Mouse (Mus musculus): Measurements from ENCODE around the gene Spef1. TPM values are rescaled to one million over a fixed set of nuclear protein-coding genes. Genes with fewer than 3 reads are reported as not detected.

Gene Spef1
- polyA plus RNA-seq, 1 experiment = 8.2 TPM

DNA sequence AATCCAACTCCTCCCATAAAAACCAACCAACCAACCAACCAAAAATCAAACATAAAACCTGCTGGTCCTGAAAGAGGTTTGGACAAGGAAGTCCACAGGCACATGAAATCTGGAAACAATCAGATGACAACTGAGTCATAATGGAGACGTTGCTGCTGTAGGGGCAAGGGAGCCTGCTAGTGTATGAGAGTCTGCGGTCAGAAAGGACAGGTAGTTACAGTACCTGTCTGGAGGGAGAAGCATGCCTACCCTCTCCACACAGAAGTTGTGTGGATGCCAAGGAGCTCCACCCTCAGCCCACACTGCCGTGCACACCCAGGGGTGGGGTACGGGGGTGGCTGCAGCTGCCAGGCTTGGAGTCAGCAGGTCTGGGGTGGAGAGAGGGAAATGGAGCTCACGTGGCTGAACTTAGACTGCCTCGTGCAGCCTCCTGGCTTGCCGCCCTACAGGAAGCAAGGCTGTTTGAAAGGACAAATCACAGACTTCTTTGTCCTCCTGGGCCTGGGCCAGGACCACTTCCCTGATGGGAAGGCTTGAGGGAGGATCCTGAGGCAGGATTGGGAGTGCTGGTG lies 17.4 kb upstream of the Spef1 start:
- Histone ChIP-seq H3K4me1 (ENCODE audit: control insufficient read depth, insufficient read depth, insufficient read length, low read length) (peaks cover 28% of the 10 kb centered on the region), H3K27me3 (ENCODE audit: control insufficient read depth, insufficient read depth, low read length) (no peaks in the 10 kb centered on the region), H3K36me3 (ENCODE audit: control insufficient read depth, insufficient read depth, low read length) (no peaks in the 10 kb centered on the region; the same call in 1 of the 2 replicates), H3K4me3 (ENCODE audit: low read depth, low read length) (peak overlapping the region; percentile 11; the same call in 1 of the 2 replicates), H3K27ac (ENCODE audit: insufficient read depth, low read depth, low read length) (peak overlapping the region; percentile 86)
- TF ChIP-seq POLR2A (IDR thresholded peaks at IDR 0.05; ENCODE audit: low read depth, low read length) = peak; percentile 29; the same call in 1 of the 2 replicates
- no peak for TF ChIP-seq CTCF (IDR thresholded peaks at IDR 0.05; ENCODE audit: extremely low read depth, insufficient read length, insufficient replicate concordance, low read depth, low read length)
- 2% methylated on average over 7 of the region's 7 CpGs for WGBS

DNA sequence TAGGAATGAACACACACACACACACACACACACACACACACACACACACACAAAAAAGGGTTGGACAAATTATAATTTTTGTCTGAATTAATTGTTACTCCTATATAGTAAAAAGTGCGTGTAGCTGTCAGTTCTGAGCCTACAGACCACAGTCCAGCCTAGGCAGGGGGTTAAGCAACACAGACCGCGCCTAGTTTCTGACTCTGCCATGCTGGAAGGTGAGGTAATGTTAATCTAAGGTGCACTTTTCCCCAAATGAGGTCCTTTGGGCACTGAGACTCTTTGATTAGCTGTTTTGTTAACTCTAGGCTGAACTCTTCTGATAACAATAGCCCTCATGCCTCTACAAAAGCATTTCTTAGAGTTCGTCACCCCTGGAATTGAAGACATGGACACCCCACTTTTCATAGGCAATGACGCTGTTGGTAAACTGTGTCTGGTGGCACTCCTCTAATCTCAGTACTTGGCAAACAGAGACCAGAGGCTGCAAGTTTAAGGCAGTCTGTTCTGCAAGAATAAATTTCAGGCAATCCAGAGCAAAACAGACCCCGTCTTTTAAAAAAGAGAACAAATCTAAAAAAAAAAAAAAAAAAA lies 16.8 kb upstream of the Spef1 start:
- peak overlapping the region; percentile 86 for H3K27ac ChIP-seq (ENCODE audit: insufficient read depth, low read depth, low read length)

DNA sequence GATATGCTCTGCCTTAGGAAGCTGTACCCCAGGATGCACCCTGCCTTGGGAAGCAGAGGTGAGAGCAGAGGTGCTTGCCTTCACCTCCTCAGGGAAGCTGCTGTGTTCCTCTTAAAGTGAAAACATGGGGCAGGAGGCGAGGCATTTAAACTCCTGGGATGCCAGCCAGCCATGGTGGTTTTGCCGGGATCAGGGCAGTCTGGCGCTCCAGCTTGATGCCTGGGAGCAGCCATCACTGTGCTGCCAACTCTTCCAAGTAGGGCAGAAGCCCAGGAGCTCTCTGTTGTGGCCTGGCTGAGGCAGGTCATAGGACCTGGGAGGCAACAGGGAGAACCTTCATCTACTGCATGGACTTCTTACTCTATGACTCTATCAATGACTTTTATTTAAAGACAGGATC lies 14.2 kb upstream of the Spef1 start:
- H3K36me3 ChIP-seq (ENCODE audit: control insufficient read depth, insufficient read depth, low read length) = peaks cover 3% of the 10 kb centered on the region
- no peaks in the 10 kb centered on the region for H3K27me3 ChIP-seq (ENCODE audit: control insufficient read depth, insufficient read depth, low read length)
- TF ChIP-seq POLR2A (IDR thresholded peaks at IDR 0.05; ENCODE audit: low read depth, low read length) (no peak), CTCF (IDR thresholded peaks at IDR 0.05; ENCODE audit: extremely low read depth, insufficient read length, insufficient replicate concordance, low read depth, low read length) (no peak)
- 70% methylated on average over 3 of the region's 3 CpGs for WGBS
- peaks cover 17% of the 10 kb centered on the region; the same call in 1 of the 2 replicates for H3K4me1 ChIP-seq (ENCODE audit: control insufficient read depth, insufficient read depth, insufficient read length, low read length)
- H3K4me3 ChIP-seq (ENCODE audit: low read depth, low read length) = no peak overlapping the region
- H3K27ac ChIP-seq (ENCODE audit: insufficient read depth, low read depth, low read length) = no peak overlapping the region

More for the DNA sequence above, 16.8 kb upstream of the Spef1 start:
- 40% methylated on average over 6 of the region's 6 CpGs for WGBS
- Histone ChIP-seq H3K4me1 (ENCODE audit: control insufficient read depth, insufficient read depth, insufficient read length, low read length) (peaks cover 23% of the 10 kb centered on the region), H3K27me3 (ENCODE audit: control insufficient read depth, insufficient read depth, low read length) (no peaks in the 10 kb centered on the region), H3K4me3 (ENCODE audit: low read depth, low read length) (no peak overlapping the region), H3K36me3 (ENCODE audit: control insufficient read depth, insufficient read depth, low read length) (no peaks in the 10 kb centered on the region; the same call in 1 of the 2 replicates)
- TF ChIP-seq POLR2A (IDR thresholded peaks at IDR 0.05; ENCODE audit: low read depth, low read length) (no peak), CTCF (IDR thresholded peaks at IDR 0.05; ENCODE audit: extremely low read depth, insufficient read length, insufficient replicate concordance, low read depth, low read length) (no peak)

DNA sequence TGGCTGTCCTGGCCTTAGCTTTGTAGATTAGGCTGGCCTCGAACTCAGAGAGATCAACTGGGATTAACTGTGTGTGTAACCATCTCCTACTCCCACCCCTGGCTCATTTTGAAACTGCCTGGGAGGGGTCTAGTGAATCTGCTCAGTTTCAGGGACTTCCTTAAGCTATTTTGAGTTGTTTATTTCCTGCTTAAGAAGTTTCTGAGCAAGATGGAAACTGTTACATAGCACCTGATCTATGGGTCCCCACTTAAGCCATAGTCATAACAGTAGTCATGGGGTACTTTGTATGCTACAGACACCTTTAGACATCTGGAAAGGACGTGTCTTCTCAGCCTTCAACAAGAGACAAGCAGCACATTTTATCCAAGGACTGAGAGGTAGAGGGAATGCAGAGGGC lies 13.6 kb upstream of the Spef1 start:
- Histone ChIP-seq H3K4me1 (ENCODE audit: control insufficient read depth, insufficient read depth, insufficient read length, low read length) (peaks cover 14% of the 10 kb centered on the region; the same call in 1 of the 2 replicates), H3K27me3 (ENCODE audit: control insufficient read depth, insufficient read depth, low read length) (no peaks in the 10 kb centered on the region), H3K27ac (ENCODE audit: insufficient read depth, low read depth, low read length) (no peak overlapping the region), H3K4me3 (ENCODE audit: low read depth, low read length) (no peak overlapping the region), H3K36me3 (ENCODE audit: control insufficient read depth, insufficient read depth, low read length) (peaks cover 6% of the 10 kb centered on the region)
- WGBS = 82% methylated on average over 2 of the region's 2 CpGs
- TF ChIP-seq POLR2A (IDR thresholded peaks at IDR 0.05; ENCODE audit: low read depth, low read length) (no peak), CTCF (IDR thresholded peaks at IDR 0.05; ENCODE audit: extremely low read depth, insufficient read length, insufficient replicate concordance, low read depth, low read length) (no peak)

DNA sequence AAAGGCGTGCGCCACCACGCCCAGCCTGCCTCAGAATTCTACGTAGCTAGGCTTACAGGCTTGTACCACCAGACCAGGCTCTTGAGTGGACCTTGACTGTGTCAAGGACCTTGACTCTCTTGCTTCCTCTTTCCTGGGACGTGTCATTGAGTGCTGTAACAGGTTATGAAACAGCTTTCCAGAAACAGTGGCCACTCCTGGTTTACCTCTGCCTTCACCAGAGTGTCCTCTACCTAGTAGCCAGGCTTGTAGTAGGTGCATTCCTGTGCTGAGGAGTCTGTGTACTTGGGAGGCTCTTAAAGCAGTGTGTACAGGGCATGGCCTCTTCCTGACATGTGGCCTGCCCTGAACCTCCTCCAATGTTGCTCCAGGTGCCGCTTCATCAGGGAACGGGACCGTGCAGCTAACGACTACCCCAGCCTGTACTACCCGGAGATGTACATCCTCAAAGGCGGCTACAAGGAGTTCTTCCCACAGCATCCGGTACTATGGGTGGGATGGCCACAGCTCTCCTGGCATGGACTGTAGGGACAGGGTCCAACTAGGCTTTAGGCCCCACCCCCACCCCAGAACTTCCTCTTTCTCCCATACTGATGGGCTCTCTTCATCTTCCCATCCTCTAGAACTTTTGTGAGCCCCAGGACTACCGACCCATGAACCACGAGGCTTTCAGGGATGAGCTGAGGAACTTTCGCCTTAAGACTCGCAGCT lies 9.7 kb upstream of the Spef1 start:
- no peaks in the 10 kb centered on the region; the same call in 1 of the 2 replicates for H3K4me1 ChIP-seq (ENCODE audit: control insufficient read depth, insufficient read depth, insufficient read length, low read length)
- TF ChIP-seq CTCF (IDR thresholded peaks at IDR 0.05; ENCODE audit: extremely low read depth, insufficient read length, insufficient replicate concordance, low read depth, low read length) (no peak), POLR2A (IDR thresholded peaks at IDR 0.05; ENCODE audit: low read depth, low read length) (no peak)
- H3K4me3 ChIP-seq (ENCODE audit: low read depth, low read length) = no peak overlapping the region
- no peak overlapping the region for H3K27ac ChIP-seq (ENCODE audit: insufficient read depth, low read depth, low read length)
- H3K36me3 ChIP-seq (ENCODE audit: control insufficient read depth, insufficient read depth, low read length) = peaks cover 18% of the 10 kb centered on the region
- no peaks in the 10 kb centered on the region for H3K27me3 ChIP-seq (ENCODE audit: control insufficient read depth, insufficient read depth, low read length)
- 90% methylated on average over 16 of the region's 16 CpGs for WGBS

DNA sequence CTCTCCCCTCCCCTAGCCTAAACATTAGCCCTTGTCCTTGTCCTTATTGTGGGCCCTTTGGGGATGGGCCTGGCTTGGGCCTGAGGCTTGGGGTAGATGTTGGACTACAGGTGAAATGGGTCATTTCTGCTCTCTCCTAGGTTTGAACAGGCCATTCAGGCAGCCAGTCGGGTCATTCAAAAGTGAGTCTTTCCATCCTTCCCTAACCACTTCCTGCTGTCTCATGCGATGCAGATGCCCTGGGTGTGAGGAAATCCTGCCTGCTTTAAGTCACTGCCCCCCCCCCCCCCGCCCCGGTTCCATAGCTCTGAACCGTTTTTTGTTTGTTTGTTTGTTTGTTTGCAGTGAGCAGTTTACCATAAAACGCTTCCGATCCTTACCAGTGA lies 3.9 kb upstream of the Spef1 start:
- Histone ChIP-seq H3K27ac (ENCODE audit: insufficient read depth, low read depth, low read length) (no peak overlapping the region; the same call in 1 of the 2 replicates), H3K4me1 (ENCODE audit: control insufficient read depth, insufficient read depth, insufficient read length, low read length) (peaks cover 14% of the 10 kb centered on the region; the same call in 1 of the 2 replicates), H3K36me3 (ENCODE audit: control insufficient read depth, insufficient read depth, low read length) (peaks cover 18% of the 10 kb centered on the region), H3K27me3 (ENCODE audit: control insufficient read depth, insufficient read depth, low read length) (no peaks in the 10 kb centered on the region), H3K4me3 (ENCODE audit: low read depth, low read length) (no peak overlapping the region)
- 80% methylated on average over 7 of the region's 7 CpGs for WGBS
- TF ChIP-seq CTCF (IDR thresholded peaks at IDR 0.05; ENCODE audit: extremely low read depth, insufficient read length, insufficient replicate concordance, low read depth, low read length) (no peak), POLR2A (IDR thresholded peaks at IDR 0.05; ENCODE audit: low read depth, low read length) (no peak)

Data from small intestine, adult 2 months (tissue).